Mouse (Mus musculus) B cell, adult (primary cell): ENCODE measurements around the gene Nup93. TPM values are rescaled to one million over a fixed set of nuclear protein-coding genes. Genes with fewer than 3 reads are reported as not detected.

ENCODE experiments used
- total RNA-seq: library from RNA; stranded (reverse); gene quantifications from 4 replicates; pipeline ENCODE4 v1.2.4, GENCODE M21; 2023; ENCODE audit not compliant: inconsistent age

The Nup93 gene
- 30.9 to 35.4 TPM (median 34.1 TPM) in 4 replicates for total RNA-seq

DNA sequence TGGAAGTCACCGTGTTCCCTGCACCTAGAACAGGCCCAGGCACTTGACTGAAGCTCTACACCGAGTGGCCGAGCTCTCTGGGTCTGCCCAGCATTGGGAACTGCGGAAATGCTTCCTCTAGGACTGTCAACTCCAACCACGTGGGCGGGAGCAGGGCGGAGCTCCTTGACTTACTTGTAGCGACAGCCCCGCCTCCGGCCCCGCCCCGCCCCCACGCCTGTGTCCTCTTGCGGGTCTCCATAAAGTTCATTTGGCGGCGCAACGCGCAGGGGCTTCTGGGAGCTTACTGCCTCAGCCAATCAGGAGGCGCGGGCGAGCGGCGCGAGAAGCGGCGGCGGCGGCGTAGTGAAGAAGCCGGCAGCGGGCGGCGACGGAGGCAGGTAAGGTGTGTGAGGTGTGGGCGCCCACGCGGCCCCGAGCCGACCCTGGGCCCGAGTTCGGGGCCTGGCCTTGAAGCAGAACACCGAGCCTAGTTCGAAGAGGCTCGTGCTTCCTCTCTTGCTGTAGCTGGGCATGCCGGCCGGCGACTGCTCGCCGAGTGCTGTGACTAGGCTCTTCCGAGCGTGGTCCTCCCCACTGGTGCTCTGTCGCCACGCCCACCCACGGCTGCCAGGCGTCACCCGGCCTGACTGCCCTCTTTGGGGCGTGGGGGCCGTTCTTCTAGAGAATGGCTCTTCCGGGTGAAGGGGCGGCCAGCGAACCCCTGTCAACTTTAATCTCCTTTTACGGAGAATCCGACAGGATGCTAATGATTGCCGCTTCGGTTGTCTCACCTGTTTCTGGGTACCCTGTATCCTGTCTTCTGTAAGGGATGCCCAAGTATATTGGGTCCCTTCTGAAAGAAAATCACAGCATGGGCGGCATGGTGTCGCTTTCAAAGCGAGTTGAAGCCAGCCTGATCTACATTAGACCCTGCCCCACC, at the start of gene Nup93:
Gene Nup93, plus strand, starts transcription at position 313 of the 922 bp plus-strand sequence.

DNA sequence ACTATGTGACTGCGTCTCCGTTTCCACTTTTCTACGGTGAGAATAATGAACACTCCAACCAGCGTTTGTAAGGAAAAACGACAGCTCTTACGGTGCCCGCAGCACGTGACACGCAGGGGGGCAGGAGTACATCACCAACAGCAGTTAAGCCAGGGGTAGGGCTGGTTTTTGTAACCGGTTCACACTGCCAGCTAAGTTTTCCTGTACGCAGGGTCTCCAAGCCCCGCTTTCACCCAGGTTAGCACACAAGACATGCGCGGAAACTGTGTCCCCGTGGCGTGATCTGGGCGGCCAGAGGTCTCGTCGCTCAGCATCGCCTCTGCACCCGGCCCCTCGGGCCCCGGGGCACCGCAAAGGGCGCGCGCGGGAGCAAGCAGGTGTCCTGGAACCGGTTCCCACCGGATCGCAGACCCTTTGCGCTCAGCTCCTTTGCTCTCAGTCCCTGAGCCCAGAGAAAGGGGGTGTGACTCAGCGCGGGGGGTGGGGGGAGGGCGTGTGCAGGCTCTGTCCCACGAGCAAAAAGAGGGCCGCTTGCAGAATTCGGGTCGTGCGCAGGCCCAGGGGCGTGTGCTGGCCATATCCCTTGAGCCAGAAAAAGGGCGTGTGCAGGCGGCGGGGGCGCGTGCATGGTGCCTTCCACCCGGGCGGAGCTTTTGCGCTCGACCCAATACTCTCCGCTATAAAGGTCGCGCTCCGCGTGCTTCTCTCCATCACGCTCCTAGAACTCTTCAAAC, 42.1 kb upstream of the Nup93 start, which contains the start of gene Mt2:
Gene Mt2, plus strand, starts transcription at position 590 of the 734 bp plus-strand sequence.

DNA sequence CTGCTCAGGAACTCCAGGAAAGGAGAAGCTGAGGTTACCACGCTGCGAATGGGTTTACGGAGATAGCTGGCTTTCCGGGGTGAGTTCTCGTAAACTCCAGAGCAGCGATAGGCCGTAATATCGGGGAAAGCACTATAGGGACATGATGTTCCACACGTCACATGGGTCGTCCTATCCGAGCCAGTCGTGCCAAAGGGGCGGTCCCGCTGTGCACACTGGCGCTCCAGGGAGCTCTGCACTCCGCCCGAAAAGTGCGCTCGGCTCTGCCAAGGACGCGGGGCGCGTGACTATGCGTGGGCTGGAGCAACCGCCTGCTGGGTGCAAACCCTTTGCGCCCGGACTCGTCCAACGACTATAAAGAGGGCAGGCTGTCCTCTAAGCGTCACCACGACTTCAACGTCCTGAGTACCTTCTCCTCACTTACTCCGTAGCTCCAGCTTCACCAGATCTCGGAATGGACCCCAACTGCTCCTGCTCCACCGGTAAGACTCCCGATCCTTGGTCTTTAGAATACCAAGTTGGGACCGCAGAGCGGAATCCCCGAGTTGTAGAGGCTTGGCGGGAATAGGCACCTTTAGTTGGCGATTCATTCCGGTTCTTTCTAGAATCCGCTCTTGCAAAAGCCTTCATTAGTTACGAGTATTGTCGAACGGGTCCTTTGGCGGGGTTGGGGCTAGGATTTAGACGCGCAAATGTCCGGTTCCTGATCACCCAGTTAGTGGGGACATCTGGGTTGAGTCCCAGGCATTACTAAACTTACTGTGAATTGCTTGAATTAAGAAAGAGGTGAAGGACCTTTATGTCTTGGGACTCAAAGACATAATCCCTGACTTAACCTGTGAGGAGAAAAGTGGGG, 35.3 kb upstream of the Nup93 start, which contains the start of gene Mt1:
Gene Mt1, plus strand, starts transcription at position 226 of the 856 bp plus-strand sequence.

DNA sequence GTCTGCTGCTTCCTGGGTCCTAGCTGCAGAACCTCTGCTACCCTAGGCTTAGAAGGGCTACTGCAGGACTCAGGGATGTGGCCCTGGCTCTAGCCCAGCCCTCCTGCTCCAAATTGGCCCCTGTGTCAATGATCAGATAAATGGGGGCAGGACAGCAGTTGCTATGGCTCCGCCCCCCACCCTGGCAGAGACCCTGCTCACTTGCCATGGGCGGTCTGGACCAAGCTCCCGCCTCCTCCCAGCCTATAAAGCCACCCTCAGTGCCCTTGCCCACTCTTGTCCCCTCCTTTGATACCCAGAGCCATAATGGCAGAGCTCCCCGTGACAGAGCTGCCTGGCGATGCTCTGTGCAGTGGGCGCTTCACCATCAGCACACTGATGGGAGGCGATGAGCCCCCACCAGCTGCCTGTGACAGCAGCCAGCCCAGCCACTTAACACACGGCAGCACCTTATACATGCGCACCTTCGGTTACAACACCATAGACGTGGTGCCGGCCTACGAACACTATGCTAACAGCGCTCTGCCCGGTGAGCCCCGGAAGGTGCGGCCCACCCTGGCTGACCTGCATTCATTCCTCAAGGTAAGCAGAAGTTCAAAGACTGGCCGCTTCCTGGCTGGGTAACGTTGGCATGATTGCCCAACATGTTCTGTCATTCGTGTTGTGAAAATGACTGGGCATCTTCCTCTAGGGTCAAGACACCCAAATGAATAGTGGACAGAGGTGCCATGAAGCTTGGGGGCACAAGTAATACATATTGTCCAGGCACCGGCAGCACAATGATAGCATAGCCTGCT, 114.8 kb downstream of the Nup93 start, which contains the start of gene Slc12a3:
Gene Slc12a3, plus strand, starts transcription at position 270 of the 797 bp plus-strand sequence.

Other genes starting within 250 kb of the Nup93 start
- gene Amfr, start 201.7 kb upstream of the Nup93 start, total RNA-seq = 71.8 to 79.4 TPM (median 78.0 TPM) in 4 replicates
- 43.4 to 52.6 TPM (median 48.3 TPM) in 4 replicates for gene Nudt21, start 177.5 kb upstream of the Nup93 start, total RNA-seq
- 13.1 to 20.6 TPM (median 19.4 TPM) in 4 replicates for gene Ogfod1, start 177.4 kb upstream of the Nup93 start, total RNA-seq
- 19.4 to 20.9 TPM (median 20.6 TPM) in 4 replicates for gene Bbs2, start 115.6 kb upstream of the Nup93 start, total RNA-seq
- not detected in 4 replicates for gene Mt4, start 77.4 kb upstream of the Nup93 start, total RNA-seq
- not detected in 4 replicates for gene Mt3, start 62.0 kb upstream of the Nup93 start, total RNA-seq
- gene Mt2, start 41.9 kb upstream of the Nup93 start, total RNA-seq = 1.6 to 2.5 TPM (median 1.7 TPM) in 3 of 4 replicates, not detected in the other
- gene Mt1, start 35.5 kb upstream of the Nup93 start, total RNA-seq = 6.3 to 11.5 TPM (median 8.3 TPM) in 4 replicates
- gene Slc12a3, start 114.6 kb downstream of the Nup93 start, total RNA-seq = 1.7 to 2.2 TPM (median 2.1 TPM) in 4 replicates
- 245 to 283 TPM (median 269 TPM) in 4 replicates for gene Herpud1, start 171.9 kb downstream of the Nup93 start, total RNA-seq
- gene Nlrc5, start 219.8 kb downstream of the Nup93 start, total RNA-seq = 88.4 to 123 TPM (median 96.6 TPM) in 4 replicates